Mouse (Mus musculus) heart, embryonic 16.5 days (tissue): ENCODE measurements around the gene Bid. TPM values are rescaled to one million over a fixed set of nuclear protein-coding genes. Genes with fewer than 3 reads are reported as not detected.

Experiments used
- ATAC-seq: fragments of 200-750 bp; cut with Nextera tagmentation; replicated peaks from 2 replicates; pipeline ENCODE4 v1.8.0; 2017; ENCODE audit warnings: moderate number of reproducible peaks; ENCODE audit not compliant: insufficient read depth, low FRiP score; ENCODE audit errors: extremely low read depth
- H3K27ac ChIP-seq: fragments of 300-500 bp; sonication (generic); 2 replicates; pipeline ENCODE4 v1.5.1; 2014; ENCODE audit warnings: mild to moderate bottlenecking, low read length, control low read depth, moderate library complexity
- H3K27me3 ChIP-seq: fragments of 300-500 bp; sonication (generic); 2 replicates; pipeline ENCODE4 v1.6.1; 2014; ENCODE audit warnings: low read length, mixed read lengths; ENCODE audit not compliant: control insufficient read depth, insufficient read depth
- H3K36me3 ChIP-seq: fragments of 300-500 bp; sonication (generic); 2 replicates; pipeline ENCODE4 v1.6.1; 2014; ENCODE audit not compliant: control insufficient read depth, insufficient read depth
- H3K4me1 ChIP-seq: fragments of 300-500 bp; sonication (generic); 2 replicates; pipeline ENCODE4 v1.6.1; 2014; ENCODE audit warnings: low read length, mixed read lengths; ENCODE audit not compliant: control insufficient read depth, insufficient read depth
- H3K4me2 ChIP-seq: fragments of 300-500 bp; sonication (generic); 2 replicates; pipeline ENCODE4 v1.6.1; 2014; ENCODE audit warnings: low read depth, mild to moderate bottlenecking, control low read depth, low read length
- H3K4me3 ChIP-seq: fragments of 300-500 bp; sonication (generic); 2 replicates; pipeline ENCODE4 v1.5.1; 2014; ENCODE audit warnings: mild to moderate bottlenecking, control low read depth, low read length
- H3K9ac ChIP-seq: fragments of 300-500 bp; sonication (generic); 2 replicates; pipeline ENCODE4 v1.6.1; 2014; ENCODE audit warnings: low read length, control low read depth
- H3K9me3 ChIP-seq: fragments of 300-500 bp; sonication (generic); replicated peaks from 2 replicates; pipeline ENCODE4 v1.6.1; 2016; ENCODE audit warnings: low read length; ENCODE audit not compliant: control insufficient read depth
- WGBS: fragments of 180-500 bp; shearing (Covaris S2); extraction: QIAGEN DNeasy Blood & Tissue Kit; methylation state at CpG from one replicate; pipeline ENCODE4 v1.1.7; 2014; 5-methylcytosine and 5-hydroxymethylcytosine counted together
- polyA plus RNA-seq: library from polyadenylated mRNA; unstranded; fragments of >200 nt; fragmentation: Nextera tagmentation; extraction: Ambion mirVana; gene quantifications from 2 replicates; pipeline ENCODE4 v1.2.1, GENCODE M21; 2015

Gene Bid
- polyA plus RNA-seq, 1 experiment from 2014 or later: 18.3 TPM

DNA sequence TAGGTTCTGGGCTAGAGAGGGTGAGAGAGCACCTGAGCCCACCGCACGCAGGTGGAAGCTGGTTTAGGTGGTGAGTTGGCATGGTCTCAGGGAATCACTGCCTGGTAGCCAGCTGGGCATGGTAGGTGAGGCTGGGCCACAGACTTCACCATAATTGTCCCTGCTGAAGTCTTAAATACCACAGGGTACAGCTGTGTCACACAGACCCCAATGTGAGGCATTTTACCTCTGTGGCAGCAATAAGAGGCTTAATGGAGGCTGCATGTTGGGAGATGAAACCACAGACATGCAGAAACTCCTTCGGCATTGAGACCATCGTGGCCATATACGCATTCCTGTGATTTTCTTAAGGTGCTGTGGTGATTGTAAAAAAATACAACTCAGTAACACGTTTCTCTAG is 35.8 kb upstream of the Bid start:
- Histone ChIP-seq H3K4me1 (peaks cover 4% of the 10 kb centered on the region; the same call in 1 of the 2 replicates), H3K9me3 (no peaks in the 10 kb centered on the region), H3K27me3 (no peaks in the 10 kb centered on the region), H3K4me2 (no peak overlapping the region), H3K27ac (no peak overlapping the region), H3K9ac (no peak overlapping the region), H3K4me3 (no peak overlapping the region), H3K36me3 (peaks cover 34% of the 10 kb centered on the region)
- 94% methylated on average over 6 of the region's 6 CpGs for WGBS
- ATAC-seq: no peak

DNA sequence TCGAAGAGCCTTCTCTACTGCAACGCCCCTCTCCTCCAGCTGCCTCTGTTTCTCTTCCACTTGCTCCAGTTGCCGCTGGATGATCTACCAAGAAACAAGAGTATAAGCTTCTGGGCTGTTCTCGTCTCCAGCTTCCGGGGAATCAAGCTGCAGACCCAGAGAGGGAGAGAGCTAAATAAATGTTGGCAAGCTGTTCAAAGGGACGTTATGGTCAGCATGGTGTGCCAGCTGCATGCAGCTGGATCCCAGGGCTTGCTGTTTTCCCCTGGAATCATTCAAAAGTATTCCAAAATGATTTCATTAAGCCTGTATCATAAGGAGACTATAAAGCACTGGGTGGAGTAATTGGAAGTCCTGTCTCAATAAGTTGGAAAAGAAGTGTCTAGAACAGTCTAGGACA is 34.7 kb upstream of the Bid start:
- no peak overlapping the region for H3K27ac ChIP-seq
- H3K27me3 ChIP-seq: no peaks in the 10 kb centered on the region
- no peak overlapping the region for H3K4me2 ChIP-seq
- no peak for ATAC-seq
- no peak overlapping the region for H3K4me3 ChIP-seq
- H3K9me3 ChIP-seq: no peaks in the 10 kb centered on the region
- no peak overlapping the region for H3K9ac ChIP-seq
- H3K4me1 ChIP-seq: peaks cover 4% of the 10 kb centered on the region; the same call in 1 of the 2 replicates
- H3K36me3 ChIP-seq: peaks cover 30% of the 10 kb centered on the region
- 79% methylated on average over 6 of the region's 6 CpGs for WGBS

DNA sequence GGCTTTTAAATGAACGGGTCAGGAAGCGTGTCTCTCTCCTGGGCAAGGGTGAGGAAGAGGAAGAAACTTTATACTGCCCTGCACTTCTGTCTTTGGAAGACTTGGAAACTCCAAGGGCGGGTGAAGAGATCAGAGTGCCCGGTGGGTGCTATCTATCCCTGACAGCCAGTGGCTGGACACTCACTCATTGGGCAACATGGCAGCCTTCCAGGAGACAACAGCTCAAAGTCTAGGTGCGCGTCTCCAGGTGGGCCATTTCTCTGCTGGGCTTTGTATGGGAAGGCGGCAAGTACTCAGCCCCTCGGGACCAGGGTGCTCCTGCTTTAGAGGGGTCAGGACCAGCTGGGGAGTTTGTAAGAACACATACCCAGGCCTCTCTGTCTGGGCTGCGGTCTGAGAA is 28.9 kb upstream of the Bid start:
- H3K36me3 ChIP-seq: peaks cover 25% of the 10 kb centered on the region

DNA sequence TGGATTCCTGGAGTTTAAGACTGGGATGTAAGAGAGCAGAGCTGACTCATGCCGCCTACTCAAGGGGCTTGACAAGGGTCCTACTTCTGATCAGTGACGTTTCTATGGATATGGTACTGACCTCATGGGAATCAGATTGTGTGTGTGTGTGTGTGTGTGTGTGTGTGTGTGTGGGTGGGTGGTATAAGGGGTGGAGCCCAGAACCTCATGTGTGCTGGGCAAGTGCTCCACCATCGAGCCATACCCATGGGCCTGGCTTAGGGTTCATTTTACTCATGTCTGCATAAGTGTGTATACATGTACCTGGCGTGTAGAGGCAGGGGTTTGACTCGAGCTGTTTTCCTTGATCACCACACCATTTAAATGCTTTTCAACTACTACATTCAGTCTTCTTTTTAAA is 27.3 kb upstream of the Bid start:
- Histone ChIP-seq H3K4me3 (no peak overlapping the region), H3K27me3 (no peaks in the 10 kb centered on the region), H3K36me3 (peaks cover 18% of the 10 kb centered on the region), H3K4me2 (no peak overlapping the region), H3K27ac (no peak overlapping the region), H3K4me1 (no peaks in the 10 kb centered on the region), H3K9ac (no peak overlapping the region), H3K9me3 (no peaks in the 10 kb centered on the region)
- no peak for ATAC-seq
- 86% methylated on average over 5 of the region's 5 CpGs for WGBS

More for the DNA sequence above, 28.9 kb upstream of the Bid start:
- no peaks in the 10 kb centered on the region for H3K27me3 ChIP-seq
- H3K4me2 ChIP-seq: no peak overlapping the region
- no peak overlapping the region for H3K4me3 ChIP-seq
- ATAC-seq: no peak
- 92% methylated on average over 9 of the region's 9 CpGs for WGBS
- H3K9me3 ChIP-seq: no peaks in the 10 kb centered on the region
- no peak overlapping the region for H3K9ac ChIP-seq
- no peaks in the 10 kb centered on the region for H3K4me1 ChIP-seq
- H3K27ac ChIP-seq: no peak overlapping the region

DNA sequence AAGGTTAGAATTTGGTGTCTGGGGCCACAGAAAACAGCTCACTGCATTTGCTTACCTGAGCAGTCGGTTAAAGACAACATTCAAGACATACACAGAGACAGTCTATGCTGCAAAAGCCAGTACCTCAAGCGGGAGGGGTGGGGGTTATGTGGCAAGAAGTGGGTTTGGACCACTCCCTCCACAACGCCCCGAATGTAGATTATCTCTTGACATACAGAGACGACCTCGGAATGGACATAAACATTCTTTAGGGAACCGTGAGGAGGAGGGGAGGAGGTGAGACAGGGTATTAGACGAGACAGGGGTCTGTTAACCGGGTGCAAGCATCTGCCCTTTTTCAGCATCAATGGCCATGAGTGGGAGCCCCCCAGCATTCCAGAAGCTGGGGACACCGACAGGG is 26.9 kb upstream of the Bid start:
- H3K4me2 ChIP-seq: no peak overlapping the region
- H3K36me3 ChIP-seq: peaks cover 17% of the 10 kb centered on the region
- H3K4me3 ChIP-seq: no peak overlapping the region
- no peaks in the 10 kb centered on the region for H3K27me3 ChIP-seq
- H3K9me3 ChIP-seq: no peaks in the 10 kb centered on the region
- no peaks in the 10 kb centered on the region for H3K4me1 ChIP-seq
- no peak overlapping the region for H3K27ac ChIP-seq
- 73% methylated on average over 10 of the region's 10 CpGs for WGBS
- no peak for ATAC-seq
- no peak overlapping the region for H3K9ac ChIP-seq

DNA sequence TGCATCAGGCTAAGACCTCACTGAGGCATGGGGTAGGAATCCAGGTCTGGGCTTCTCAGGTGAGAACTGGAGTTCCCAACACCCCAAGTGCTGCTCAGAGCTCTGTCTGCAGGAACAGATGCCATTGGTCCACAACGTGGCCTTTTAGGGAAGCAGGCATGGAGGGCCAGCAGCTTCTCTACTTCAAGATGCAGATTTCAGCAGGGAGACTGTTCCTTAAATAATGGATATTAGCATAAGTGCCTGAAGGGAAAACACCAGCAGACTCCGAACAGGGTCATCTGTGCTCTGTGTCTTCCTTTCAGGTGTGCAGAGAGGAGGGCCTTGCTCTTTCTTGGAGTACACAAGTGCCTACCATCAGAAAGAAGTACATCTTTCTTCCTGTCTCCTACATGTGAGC is 26.4 kb upstream of the Bid start:
- WGBS: 73% methylated on average over 2 of the region's 2 CpGs
- H3K27ac ChIP-seq: no peak overlapping the region
- no peaks in the 10 kb centered on the region for H3K4me1 ChIP-seq

DNA sequence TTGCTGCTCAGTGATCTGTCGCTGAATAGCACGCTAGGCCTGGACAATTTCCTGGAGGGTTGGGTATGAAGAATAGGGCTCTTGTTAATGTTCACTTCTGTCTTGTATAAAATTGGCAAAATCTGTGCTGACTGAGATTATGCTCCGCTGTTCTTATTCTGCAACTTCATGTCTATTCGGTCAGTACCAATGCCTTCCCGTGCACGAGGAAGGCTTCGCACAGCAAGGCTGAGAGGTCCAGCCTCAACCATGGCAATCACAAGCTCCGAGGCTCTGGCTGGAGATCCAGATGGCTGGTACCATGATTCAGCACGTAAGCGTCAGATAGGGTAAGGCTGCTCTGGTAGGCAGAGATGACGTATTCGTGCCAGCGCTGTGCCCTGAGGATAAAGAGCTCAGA is 24.9 kb upstream of the Bid start:
- Histone ChIP-seq H3K9ac (no peak overlapping the region), H3K9me3 (no peaks in the 10 kb centered on the region), H3K27ac (no peak overlapping the region), H3K27me3 (no peaks in the 10 kb centered on the region), H3K36me3 (peaks cover 12% of the 10 kb centered on the region), H3K4me1 (no peaks in the 10 kb centered on the region), H3K4me2 (no peak overlapping the region), H3K4me3 (no peak overlapping the region)
- no peak for ATAC-seq
- 89% methylated on average over 13 of the region's 13 CpGs for WGBS

More for the DNA sequence above, 26.4 kb upstream of the Bid start:
- Histone ChIP-seq H3K4me3 (no peak overlapping the region), H3K36me3 (peaks cover 14% of the 10 kb centered on the region), H3K4me2 (no peak overlapping the region), H3K9ac (no peak overlapping the region), H3K9me3 (no peaks in the 10 kb centered on the region), H3K27me3 (no peaks in the 10 kb centered on the region)
- ATAC-seq: no peak

DNA sequence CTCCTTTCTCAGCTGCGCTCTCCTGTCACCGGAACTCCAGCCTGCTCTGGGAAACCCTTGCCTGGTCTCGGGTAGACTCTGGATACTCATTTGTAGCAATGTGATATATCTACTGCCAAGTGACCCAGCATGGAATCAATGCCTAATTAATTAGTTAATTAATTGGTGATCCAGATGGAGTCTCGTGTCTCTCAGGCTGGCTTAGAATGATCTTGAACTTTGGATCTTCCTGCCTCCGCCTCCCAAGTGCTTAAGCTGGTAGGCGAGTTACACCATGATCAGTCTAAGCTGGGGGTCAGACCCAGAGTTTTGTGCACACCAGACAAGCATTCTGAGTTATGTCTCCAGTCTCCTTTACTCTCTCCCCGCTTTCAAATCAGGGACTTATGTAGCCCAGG is 24.4 kb upstream of the Bid start:
- Histone ChIP-seq H3K36me3 (peaks cover 9% of the 10 kb centered on the region), H3K4me1 (no peaks in the 10 kb centered on the region), H3K9ac (no peak overlapping the region), H3K4me3 (no peak overlapping the region), H3K4me2 (no peak overlapping the region), H3K9me3 (no peaks in the 10 kb centered on the region), H3K27ac (no peak overlapping the region), H3K27me3 (no peaks in the 10 kb centered on the region)
- no peak for ATAC-seq
- WGBS: 83% methylated on average over 7 of the region's 7 CpGs

DNA sequence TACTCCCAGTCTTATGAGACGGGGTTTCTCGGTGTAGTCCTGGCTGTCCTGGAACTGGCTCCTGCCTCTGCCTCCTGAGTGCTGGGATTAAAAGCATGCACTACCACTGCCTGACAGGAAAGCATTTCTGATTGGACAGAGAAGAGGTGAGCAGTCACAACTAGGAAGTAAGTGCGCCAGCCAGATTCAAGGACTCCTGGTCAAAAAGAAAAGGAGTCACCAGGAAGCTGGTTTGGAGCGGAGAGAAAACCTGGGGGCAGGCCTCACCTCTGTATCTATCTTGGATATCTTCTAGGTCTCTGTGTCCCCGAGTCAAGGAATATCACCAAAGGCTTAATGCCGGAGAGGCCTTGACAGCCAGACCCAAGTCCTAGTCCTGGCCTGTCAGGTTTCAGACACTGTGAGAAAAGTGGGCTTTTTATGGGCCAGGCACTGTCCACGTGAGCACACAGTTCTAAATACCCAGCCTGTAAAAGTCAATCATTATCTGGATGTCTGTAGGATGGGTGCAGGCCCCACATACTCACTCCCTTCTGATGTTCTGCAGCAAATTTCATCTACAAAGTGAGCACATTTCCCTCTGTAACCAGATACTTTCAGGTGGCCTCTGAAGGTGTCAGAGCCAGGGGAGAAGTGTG is 23.9 kb upstream of the Bid start:
- H3K36me3 ChIP-seq: peaks cover 7% of the 10 kb centered on the region
- 81% methylated on average over 7 of the region's 7 CpGs for WGBS

More for the DNA sequence above, 23.9 kb upstream of the Bid start:
- no peaks in the 10 kb centered on the region for H3K27me3 ChIP-seq
- H3K4me2 ChIP-seq: no peak overlapping the region
- H3K9me3 ChIP-seq: no peaks in the 10 kb centered on the region
- no peak overlapping the region for H3K9ac ChIP-seq
- no peak overlapping the region for H3K4me3 ChIP-seq
- no peak for ATAC-seq
- H3K4me1 ChIP-seq: no peaks in the 10 kb centered on the region
- no peak overlapping the region for H3K27ac ChIP-seq
